24 mouse cellular contexts compared by ENCODE assay signal in the genomic region with DNA sequence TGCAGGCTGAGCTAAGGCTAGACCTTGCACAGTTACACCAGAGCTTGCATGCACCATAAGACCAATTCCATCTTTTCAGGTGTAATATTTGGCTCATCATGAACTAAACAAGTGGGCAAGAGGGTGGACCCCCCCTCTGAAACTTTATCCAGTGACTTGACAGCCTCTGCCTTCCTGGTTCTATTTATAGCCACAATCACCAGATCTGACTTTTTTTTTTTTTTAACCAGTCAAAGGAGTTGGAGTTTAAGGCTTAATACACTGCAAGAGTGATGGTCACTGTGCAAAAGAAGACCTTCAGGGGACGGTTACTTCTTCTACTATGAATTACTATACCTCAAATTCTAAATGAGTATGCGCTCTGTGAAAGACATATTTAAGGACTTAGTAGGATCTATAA. TPM values are rescaled to one million over a fixed set of nuclear protein-coding genes. Genes with fewer than 3 reads are reported as not detected.
DNase-seq lines count a peak whose midpoint lies in the region; ATAC-seq and TF ChIP-seq lines count a peak whose summit lies in the region.
"Had no signal": no experiment of that assay in that cellular context is flagged by ENCODE, and none has a peak within 500 bp of the region (broad histone marks: within the 10 kb centered on the region; RNA-seq: fewer than 3 reads in every experiment).

No protein-coding gene starts in this region.

- TF ChIP-seq CTCF in intestine, postnatal 0 days (IDR thresholded peaks at IDR 0.05; ENCODE audit: low read depth): no peak
- no peak for TF ChIP-seq CTCF in liver, postnatal 0 days (IDR thresholded peaks at IDR 0.05; ENCODE audit: low read depth)

- H3K27me3 ChIP-seq in heart, embryonic 10.5 days (ENCODE audit: insufficient read depth, poor library complexity, severe bottlenecking): no peaks in the 10 kb centered on the region
- H3K27me3 ChIP-seq in intestine, postnatal 0 days (replicated peaks; ENCODE audit: control insufficient read depth, insufficient read depth, low read length): no peaks in the 10 kb centered on the region
- no peaks in the 10 kb centered on the region for H3K27me3 ChIP-seq in liver, postnatal 0 days (ENCODE audit: insufficient read depth, low read length)
- H3K27me3 ChIP-seq: limb, embryonic 15.5 days; Patski had no signal

- no peaks in the 10 kb centered on the region for H3K36me3 ChIP-seq in heart, embryonic 10.5 days
- H3K36me3 ChIP-seq in intestine, postnatal 0 days (ENCODE audit: control insufficient read depth, insufficient read depth): no peaks in the 10 kb centered on the region
- H3K36me3 ChIP-seq in liver, postnatal 0 days (replicated peaks; ENCODE audit: insufficient read depth, low read length): peaks cover 6% of the 10 kb centered on the region; the same call in 1 of the 2 replicates
- H3K36me3 ChIP-seq: embryonic facial prominence, embryonic 13.5 days; limb, embryonic 15.5 days; midbrain, embryonic 12.5 days had no signal

- ATAC-seq in intestine, postnatal 0 days: no peak
- no peak for ATAC-seq in liver, postnatal 0 days
- ATAC-seq: forebrain, embryonic 14.5 days; hindbrain, postnatal 0 days; lung, postnatal 0 days; Patski had no signal

- no peak overlapping the region for H3K4me3 ChIP-seq in heart, embryonic 10.5 days
- no peak overlapping the region for H3K4me3 ChIP-seq in intestine, postnatal 0 days (ENCODE audit: low read depth, low read length)
- no peak overlapping the region for H3K4me3 ChIP-seq in liver, postnatal 0 days (ENCODE audit: low read depth, low read length)
- H3K4me3 ChIP-seq: embryonic facial prominence, embryonic 13.5 days; left cerebral cortex, adult 2 months; limb, embryonic 15.5 days; midbrain, embryonic 12.5 days had no signal

- no peak for DNase-seq in heart, embryonic 10.5 days (ENCODE audit: low spot score)
- DNase-seq in heart, adult 9 months (ENCODE audit: low spot score in 2 of 2): no peak
- peak; percentile 28 for DNase-seq in adipocyte (ENCODE audit: low spot score)
- DNase-seq in liver, postnatal 0 days: no peak
- no peak for DNase-seq in lung, postnatal 36 days
- DNase-seq in ovary, postnatal 14 days (ENCODE audit: low spot score): no peak
- DNase-seq in layer of hippocampus, adult 11-12 months (ENCODE audit: low spot score): no peak
- DNase-seq: adrenal gland, adult 8-10 months; cerebellum, adult 2 months; cerebellum, postnatal 25 days; heart, adult 18-20 months; kidney, postnatal 4 days; right cerebral cortex, postnatal 14 days; spleen, adult 18-20 months; thymus, adult 2 months had no signal

- peaks cover 11% of the 10 kb centered on the region for H3K4me1 ChIP-seq in heart, embryonic 10.5 days
- peaks cover 18% of the 10 kb centered on the region; the same call in 1 of the 2 replicates for H3K4me1 ChIP-seq in intestine, postnatal 0 days (replicated peaks; ENCODE audit: control insufficient read depth, insufficient read depth, low read length)
- peaks cover 63% of the 10 kb centered on the region for H3K4me1 ChIP-seq in liver, postnatal 0 days (ENCODE audit: insufficient read depth)

- no peak overlapping the region for H3K9ac ChIP-seq in intestine, postnatal 0 days (ENCODE audit: low read depth, low read length)
- peak overlapping the region; percentile 44; the same call in 1 of the 2 replicates for H3K9ac ChIP-seq in liver, postnatal 0 days (replicated peaks)
- H3K9ac ChIP-seq: embryonic facial prominence, embryonic 13.5 days; limb, embryonic 15.5 days; midbrain, embryonic 12.5 days had no signal

- no peak for TF ChIP-seq EP300 in liver, postnatal 0 days (IDR thresholded peaks at IDR 0.05; ENCODE audit: low read depth)

- 84% methylated on average over 2 of the region's 2 CpGs for WGBS in heart, embryonic 10.5 days
- 90% methylated on average over 2 of the region's 2 CpGs for WGBS in intestine, postnatal 0 days
- 80% methylated on average over 2 of the region's 2 CpGs for WGBS in liver, postnatal 0 days (ENCODE audit: insufficient replicate concordance)

- H3K4me2 ChIP-seq in intestine, postnatal 0 days (replicated peaks; ENCODE audit: low read depth): no peak overlapping the region
- 0 out of 2 replicates have a peak overlapping the region, but pooled peaks have one; percentile 0 for H3K4me2 ChIP-seq in liver, postnatal 0 days (ENCODE audit: low read depth, low read length)
- H3K4me2 ChIP-seq: embryonic facial prominence, embryonic 13.5 days; limb, embryonic 15.5 days; midbrain, embryonic 12.5 days had no signal

- peak overlapping the region; percentile 56; the same call in 1 of the 2 replicates for H3K27ac ChIP-seq in heart, embryonic 10.5 days
- H3K27ac ChIP-seq in intestine, postnatal 0 days (ENCODE audit: low read depth, low read length): peak overlapping the region; percentile 8; the same call in 1 of the 2 replicates
- peak overlapping the region; percentile 94 for H3K27ac ChIP-seq in liver, postnatal 0 days (ENCODE audit: low read depth)
- H3K27ac ChIP-seq: embryonic facial prominence, embryonic 13.5 days; hindbrain, postnatal 0 days; left cerebral cortex, adult 2 months; limb, embryonic 15.5 days; midbrain, embryonic 12.5 days had no signal

- no peaks in the 10 kb centered on the region for H3K9me3 ChIP-seq in heart, embryonic 10.5 days
- H3K9me3 ChIP-seq in intestine, postnatal 0 days (ENCODE audit: control insufficient read depth): no peaks in the 10 kb centered on the region
- no peaks in the 10 kb centered on the region for H3K9me3 ChIP-seq in liver, postnatal 0 days (ENCODE audit: low read length)
- H3K9me3 ChIP-seq: embryonic facial prominence, embryonic 13.5 days; limb, embryonic 15.5 days; midbrain, embryonic 12.5 days had no signal

RNA-seq across cellular contexts. Expression of a gene that starts 8.4 kb away (rescaled TPM):
- polyA plus RNA-seq in heart, embryonic 10.5 days (2016; fragmentation: Nextera tagmentation; extraction: Ambion mirVana): 111 and 149 TPM in 2 replicates
- 305 and 323 TPM in 2 replicates for polyA plus RNA-seq in intestine, postnatal 0 days (2015; fragmentation: Nextera tagmentation; extraction: Ambion mirVana)
- 161 and 163 TPM in 2 replicates for polyA plus RNA-seq in liver, postnatal 0 days (2015; fragmentation: Nextera tagmentation; extraction: Ambion mirVana)

RNA-seq across cellular contexts. Expression of a gene that starts 35.4 kb away (rescaled TPM):
- 44.4 and 59.4 TPM in 2 replicates for polyA plus RNA-seq in heart, embryonic 10.5 days (2016; fragmentation: Nextera tagmentation; extraction: Ambion mirVana)
- polyA plus RNA-seq in intestine, postnatal 0 days (2015; fragmentation: Nextera tagmentation; extraction: Ambion mirVana): 185 and 214 TPM in 2 replicates
- 76.4 and 80.8 TPM in 2 replicates for polyA plus RNA-seq in liver, postnatal 0 days (2015; fragmentation: Nextera tagmentation; extraction: Ambion mirVana)

Comparison
In these comparisons a context has a peak if more than half of its experiments do, and no peak if none do; other contexts are left out.
1. H3K27ac ChIP-seq: peak in every context shown above with its lines; median percentile 94 in liver, postnatal 0 days; 56 in heart, embryonic 10.5 days; 8 in intestine, postnatal 0 days.